Mouse (Mus musculus) kidney, adult 11 months (tissue): Measurements from ENCODE around the gene Dapk2.

Source experiments
- DNase-seq: peaks from one replicate; pipeline ENCODE4 v3.0.0; 2022

Gene Dapk2

DNA sequence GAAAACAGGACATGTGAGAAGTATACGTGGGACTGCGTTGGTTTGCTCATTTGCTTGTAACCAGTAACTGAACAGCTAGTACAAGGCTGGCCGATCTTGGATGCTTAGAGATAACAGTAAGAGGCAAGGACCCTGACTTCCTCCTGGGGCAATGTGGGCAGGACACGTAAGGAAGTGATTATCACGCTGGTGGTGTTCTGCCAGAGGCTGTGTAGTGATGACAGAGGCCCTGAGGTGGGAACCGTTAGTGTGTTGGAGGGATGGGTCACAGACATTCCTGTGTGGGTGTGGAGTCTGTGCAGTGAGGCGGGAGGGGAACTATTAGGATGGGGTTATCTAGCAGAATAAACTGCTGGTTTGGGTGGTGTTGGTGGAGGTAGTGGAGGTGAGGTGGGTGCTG, 81.2 kb downstream of the Dapk2 start:
- DNase-seq, result no peak

DNA sequence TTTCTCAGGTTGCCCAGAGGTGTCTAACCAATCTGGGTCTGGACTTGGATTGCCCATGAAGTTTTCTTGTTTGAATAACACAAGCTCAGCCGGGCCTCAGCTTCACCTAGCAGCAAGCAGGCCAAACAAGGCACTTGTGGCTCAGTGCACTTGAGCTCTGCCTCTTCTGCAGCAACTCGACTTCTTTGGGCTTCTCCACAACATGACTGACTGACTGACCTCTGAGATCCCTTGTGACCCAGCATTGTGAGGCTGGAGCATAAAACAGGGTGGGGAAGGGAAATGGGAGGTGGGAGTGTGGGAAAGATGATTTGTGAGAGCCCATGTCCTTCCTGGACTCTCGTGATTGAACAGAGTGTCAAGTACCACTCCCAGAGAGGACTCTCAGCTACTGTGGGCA, 81.7 kb downstream of the Dapk2 start:
- DNase-seq, result peak; percentile 19

DNA sequence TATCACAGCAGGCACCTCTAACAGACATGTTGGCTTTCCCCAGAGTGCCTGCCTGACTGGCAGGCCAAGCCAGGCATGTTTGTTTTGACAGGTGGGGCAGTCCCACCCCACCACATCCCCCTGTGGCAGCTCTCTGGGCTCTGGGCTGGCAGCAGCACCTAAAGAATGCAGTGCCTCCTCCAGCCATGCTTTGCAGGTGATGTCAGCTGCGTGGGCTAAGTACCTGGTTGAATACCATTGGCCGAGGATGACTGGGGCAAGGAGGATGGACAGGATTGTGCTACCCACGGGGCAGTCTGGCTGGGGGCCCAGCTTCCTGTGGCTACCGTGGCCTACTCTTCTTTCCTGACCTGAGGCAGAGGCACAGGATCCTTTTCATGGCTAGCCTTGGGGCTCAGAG, 82.5 kb downstream of the Dapk2 start:
- DNase-seq, result no peak

DNA sequence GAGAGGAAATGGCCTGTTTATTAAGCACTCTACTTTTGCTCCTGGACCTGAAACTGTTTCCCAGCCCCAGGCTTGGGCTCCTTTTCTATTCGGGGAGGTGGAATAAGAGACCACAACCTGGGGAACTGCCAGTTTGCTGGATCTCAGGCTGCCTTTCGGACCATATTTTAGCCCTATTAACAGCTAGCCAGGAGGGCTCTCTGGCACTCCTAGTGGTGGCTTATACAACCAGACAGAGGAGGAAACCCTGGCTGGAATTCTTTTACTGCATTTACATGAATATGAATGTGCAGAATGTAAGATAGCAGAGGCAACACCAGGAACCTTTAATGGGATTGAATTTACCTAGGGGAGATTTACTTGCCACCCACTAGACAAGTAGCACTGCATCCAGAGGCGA, 83.0 kb downstream of the Dapk2 start:
- DNase-seq, result no peak

DNA sequence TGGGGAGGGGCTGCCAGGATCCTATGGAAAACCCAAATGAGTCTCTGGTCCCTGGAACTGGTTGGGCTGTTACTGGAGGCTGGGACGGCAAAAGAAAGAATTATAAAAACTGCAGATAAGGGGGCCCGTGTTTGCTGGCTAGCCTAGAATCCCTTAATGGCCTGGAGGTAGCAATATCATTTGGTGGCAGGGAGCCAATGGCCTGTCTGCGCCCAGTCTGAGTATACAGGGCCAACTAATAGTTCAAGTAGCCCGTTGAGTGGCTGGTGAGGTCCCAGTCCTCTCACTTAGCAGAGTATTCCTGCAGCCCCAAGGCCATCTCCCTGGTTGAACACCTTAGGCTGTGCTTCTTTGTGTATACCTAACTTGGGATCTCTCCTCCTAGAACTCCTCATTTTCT, 83.7 kb downstream of the Dapk2 start:
- no peak for DNase-seq

DNA sequence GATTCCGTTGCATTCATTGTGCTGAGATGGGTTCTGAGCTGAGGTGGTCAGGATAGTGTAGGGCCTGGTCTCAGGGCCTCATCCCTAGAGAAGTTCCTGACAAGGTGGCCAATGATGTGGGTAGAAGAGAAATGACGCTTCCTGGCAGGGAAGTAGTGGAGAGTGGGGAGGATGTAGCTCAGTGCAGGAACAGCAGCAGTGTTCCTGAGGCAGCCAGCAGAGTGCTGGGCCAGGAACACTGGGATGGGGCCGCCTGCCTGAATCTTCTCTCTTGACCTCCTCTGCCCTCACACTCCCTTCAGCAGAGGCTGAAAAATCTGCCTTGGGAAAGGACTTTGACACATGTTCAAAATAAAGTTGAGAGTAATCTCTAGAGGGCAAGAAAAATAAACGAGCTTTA, 85.2 kb downstream of the Dapk2 start:
- peak; percentile 23 for DNase-seq

DNA sequence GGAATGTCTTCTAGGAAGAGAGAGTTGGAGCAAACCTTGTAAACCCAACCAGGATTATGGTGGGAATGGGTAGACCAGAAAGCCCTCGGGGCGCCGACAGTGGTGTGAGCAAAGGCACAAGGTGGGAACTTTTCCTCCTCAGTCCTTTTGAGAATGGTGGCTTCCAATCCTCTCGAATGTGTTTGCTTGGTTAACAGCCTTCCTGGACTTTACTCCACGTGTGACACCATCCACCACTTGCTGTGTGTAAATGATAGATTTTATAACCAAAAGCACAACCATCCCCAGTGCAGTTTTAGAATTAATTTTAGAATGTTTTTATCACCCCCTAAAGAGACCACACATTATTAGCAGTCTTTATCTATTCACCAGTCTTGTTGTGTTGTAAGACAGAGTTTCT, 86.1 kb downstream of the Dapk2 start:
- DNase-seq, result no peak

DNA sequence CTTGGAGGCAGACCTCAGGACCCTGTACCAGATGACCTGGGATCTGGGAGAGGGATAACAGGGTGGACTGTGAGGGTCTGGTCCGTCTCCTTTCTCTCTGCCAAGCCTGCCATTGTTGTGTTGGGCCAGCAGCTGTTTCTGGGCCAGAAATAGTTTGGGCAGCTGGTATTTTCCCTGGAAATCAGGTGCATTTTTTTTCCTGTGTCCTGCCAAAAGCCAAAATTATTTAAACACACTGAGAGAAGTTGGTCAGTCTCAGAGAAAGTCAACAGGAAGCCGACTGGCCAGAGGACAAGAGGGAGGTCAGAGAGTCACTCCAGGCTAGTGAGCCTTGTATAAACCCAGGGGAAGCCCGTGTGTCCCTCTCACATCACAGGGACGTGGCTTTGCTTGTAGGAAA, 87.7 kb downstream of the Dapk2 start:
- DNase-seq, result peak; percentile 66

DNA sequence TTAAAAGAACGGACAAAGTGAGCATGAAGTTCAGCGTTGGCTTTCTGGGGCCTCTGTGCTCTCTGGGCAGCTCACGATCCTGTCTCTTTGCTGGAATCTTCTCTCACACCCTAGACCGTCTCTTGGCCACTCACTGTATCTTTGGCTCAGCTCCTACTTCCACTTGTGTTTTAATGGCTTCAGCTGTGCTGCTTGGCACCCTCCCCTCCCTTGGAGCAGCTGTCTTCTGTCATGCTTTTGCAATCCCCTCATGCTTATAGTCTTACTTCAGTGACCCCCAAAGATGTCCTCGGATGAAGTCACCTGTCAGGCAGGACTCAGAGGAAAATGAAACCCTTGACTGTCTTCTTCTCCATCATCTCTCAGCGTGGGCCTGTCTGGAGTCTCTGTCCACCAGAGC, 91.3 kb downstream of the Dapk2 start:
- peak; percentile 34 for DNase-seq

DNA sequence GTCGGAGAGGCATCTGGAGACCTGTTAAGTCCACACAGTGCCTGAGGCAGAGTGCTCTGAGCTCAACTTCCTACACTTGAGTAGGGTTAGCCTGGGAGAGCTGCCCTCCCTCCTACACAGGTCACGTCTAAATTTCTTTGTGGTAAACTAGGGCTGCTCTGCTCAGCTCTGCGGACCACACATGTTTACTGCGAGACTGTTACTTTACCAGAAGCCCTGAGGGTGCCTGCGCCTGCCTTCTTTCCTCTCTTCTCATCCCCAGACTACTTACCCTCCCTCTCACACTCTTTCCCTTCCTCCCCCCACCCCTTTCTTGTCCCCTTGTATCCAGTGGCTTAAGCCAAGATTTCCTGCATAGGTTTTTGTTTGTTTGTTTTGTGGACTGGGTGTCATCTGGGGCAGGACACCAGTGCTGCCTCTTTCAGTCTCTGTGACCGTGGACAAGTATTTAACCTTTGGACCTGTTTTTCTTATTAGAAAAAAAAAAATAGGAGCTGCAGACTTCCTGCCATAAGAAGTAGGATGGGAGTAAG, 93.2 kb downstream of the Dapk2 start:
- DNase-seq, result peak; percentile 36

DNA sequence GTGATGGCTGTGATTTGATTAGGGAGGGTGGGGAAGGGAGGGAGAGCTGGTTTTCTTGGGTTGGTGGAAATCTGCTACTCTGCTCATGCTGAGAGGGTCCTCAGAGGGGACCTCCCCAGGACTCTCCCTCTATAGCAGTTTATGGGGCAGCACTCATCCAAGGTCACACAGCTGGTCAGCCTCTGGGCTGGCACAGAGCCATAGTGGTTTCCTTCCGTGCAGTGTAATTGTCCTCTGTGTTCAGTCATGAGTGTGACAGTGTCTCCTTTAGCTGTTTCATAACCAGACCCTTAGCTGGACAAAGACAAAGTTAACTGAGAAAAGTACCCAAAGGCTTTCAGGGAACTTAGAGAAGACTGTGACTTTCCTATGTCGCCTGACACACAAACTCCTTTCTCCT, 103.7 kb downstream of the Dapk2 start:
- peak; percentile 28 for DNase-seq

DNA sequence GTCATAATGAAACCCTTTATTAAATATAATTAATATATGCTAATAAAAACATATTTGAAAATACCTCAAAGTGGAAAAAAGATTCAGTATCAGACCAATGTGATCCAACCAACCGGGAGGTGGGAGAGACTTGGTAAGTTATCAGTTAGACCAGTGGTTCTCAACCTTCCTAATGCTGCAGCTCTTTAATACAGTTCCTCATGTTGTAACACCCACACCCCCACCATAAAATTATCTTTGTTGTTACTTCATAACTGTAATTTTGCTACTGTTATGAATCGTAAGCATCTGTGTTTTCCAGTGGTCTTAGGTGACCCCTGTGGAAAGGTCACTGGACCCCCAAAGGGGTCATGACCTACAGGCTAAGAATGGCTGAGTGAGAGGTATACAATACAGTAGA, 105.7 kb downstream of the Dapk2 start:
- no peak for DNase-seq

DNA sequence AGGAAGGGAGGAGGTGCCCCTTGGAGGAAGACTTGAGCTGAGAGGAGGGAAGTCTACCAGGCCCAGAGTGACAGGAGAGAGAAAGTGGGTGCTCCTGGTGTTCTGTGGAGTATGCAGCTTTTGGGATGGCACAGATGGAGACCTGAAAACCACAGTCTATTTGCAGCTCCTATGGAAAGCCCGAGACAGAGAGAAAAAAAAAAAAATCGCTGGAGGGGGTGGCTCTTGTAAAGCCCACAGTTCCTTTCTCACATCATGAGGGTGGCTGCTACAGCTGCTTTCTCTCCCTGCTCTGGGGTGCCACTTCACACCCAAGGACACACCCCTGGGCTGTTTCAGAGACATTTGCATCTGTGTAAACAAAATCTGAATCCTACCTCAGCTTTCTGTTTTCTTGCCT, 107.6 kb downstream of the Dapk2 start:
- no peak for DNase-seq

DNA sequence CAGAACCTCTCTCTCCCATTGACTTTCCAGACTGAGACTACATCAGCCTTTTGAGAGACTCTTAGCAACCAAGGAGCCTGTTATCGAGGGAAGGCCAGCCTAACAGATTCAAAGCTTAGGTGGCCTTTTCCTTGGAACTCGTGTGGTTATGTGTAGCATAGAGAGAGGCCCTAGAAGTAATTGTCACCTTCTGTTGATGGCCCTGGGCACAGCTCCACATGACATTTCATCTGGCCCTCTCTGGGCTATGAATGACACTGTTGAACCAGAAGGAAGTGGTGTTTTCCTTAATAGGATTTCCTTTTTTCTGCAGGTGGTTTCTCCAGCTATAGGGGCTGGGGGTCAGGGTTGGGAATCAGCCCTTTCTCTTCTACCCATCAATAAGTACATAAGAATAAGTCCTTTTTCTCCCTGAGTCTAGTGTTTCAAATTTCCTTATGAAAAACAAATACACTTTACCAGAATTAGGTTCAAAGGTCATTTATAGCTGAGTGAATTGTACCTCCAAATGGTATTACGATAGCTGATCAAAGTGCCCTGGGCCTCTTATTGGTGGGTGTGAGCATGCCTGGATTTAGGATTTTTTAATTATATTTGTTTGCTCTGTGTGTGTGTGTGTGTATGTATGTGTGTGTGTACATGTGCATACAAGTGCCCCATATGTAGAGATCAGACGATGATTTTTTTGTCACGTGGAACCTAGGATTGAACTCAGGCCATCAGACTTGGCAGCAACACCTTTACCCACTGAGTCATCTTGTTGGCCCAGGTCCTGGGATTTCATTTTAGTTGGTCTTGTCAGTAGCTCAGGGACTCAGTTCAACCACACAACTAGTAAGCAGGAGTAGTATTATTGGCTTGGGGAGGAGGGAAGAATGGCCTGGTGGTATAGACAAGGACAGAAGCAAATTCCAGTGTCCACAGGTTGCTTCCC, 108.5 kb downstream of the Dapk2 start:
- DNase-seq, result no peak

DNA sequence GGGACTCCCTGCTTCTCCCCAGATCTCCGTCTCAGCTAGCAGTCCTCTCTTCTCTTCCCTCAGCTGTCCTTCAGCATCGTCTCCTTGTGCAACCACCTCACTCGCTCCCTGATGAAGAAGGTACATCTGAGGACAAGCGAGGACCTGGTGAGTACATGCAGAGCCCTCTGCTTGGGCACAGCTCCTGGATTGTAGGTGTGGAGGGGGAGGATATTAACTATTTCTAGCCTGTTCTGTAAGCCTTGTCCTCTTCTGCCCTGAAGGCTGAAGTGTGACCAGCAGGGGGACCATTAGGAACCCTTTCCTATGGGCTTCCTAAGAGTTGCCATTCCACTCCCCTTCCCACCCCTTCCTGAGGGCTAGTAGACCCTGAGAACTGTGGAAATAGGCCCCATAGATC, 110.8 kb downstream of the Dapk2 start:
- no peak for DNase-seq

DNA sequence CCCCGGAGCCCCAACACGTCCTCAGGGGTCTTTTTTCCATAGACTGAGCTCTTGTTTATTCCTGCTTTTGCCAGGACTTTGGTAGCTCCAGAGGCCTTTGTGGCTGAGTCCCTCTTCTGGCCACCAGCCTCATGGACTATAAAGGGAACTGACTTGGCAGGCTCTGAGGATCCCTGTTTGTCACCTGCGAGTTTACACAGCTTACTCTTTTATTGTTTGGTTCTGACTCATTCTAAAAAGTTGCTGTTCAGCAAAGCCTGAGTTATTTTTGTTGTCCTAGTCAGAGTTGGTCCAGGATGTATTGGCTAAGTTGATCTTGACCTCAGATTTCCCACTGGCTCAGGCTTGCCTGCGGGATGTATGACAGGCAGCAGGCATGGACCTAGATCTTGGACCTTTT, 112.0 kb downstream of the Dapk2 start:
- peak; percentile 23 for DNase-seq

DNA sequence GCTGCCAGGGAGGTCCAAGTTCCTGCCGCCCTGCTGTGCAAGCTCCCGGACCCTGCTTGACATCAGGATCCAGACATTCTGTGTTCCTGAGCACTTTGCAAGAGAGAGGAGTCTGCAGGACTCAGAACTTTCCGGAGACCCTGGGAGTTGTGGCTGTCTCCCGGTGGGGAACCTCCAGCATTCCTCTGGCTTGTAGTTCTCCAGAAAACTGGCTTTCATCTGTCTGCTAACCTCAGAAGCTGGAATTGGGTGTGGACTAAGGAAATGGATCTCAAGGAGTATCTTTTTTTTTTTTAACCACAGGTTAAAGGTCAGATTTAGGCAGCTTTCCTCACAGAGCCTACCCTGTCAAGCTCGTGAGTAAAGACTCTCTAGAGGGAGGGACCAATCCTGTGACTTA, 113.7 kb downstream of the Dapk2 start:
- DNase-seq, result no peak

DNA sequence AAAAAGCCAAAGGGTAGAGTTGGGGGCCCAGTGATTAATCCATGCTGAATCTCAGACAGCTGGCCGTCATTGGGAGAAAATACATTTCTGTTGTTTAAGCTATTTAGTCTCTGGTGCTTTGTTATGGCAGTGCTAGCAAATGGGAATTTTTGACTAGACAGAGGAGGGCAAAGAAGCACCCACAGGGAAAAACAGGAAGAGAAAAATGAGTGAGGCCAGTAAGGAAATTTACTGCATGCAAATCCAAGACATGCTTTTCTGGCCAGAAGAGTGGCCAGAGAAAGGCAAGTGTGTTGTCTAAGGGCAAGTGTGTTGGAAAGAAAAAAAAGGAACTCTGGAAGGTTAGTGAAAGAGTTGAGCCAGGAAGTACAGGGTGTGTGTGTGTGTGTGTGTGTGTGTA, 115.6 kb downstream of the Dapk2 start:
- no peak for DNase-seq

DNA sequence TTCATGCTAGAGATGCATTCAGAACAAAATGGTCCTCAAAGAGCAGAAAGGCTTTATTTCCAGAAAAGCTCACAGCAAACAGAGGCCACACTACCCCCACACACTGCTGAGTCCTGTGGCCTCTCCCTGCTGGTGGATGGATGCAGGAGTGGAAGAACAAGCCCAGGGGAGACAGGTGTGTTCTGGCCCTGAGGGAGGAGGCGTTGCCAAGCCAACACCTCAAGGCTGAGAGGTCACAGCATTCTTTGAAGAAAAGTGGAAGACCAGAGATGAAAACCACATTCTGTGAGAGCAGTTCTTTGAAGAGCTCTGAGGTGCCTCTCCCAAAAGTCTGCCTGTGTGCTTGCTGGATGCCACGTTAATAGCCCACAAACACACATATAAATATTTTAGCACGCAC, 116.6 kb downstream of the Dapk2 start:
- DNase-seq, result no peak

DNA sequence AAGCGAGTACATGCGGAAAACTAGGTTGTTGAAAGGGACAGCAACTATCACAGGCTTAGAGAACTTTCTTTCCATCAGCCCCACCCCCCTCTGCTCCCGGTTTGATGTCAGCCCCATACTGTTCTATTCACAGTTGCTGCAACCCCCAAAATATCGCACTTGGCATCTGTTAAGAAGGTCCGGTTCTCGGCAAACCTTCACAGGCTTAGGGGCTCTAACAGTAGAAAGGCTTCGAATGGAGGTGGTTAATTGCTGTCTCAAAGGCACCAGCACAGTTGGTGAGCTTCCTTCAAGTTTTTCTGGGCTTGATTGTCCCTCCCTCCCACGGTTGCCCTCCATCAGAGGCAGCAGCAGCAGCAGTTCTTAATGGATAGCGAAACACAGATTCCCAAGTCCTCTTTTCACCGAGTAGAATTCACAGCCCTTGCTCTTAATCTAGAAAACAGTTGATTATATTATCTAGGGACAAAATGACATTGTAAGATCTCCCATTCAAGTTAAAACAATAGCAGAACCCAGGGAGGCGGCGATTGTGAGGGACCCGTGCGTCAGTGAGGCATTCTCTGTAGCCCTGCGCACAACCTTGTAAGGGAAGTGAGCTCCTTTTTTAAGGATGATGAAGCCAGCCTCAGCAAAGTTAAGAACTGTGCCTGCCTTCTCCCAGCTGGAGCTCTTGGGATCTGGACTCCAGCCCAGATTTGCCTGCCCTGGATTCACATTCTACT, 117.4 kb downstream of the Dapk2 start:
- DNase-seq, result peak; percentile 24

DNA sequence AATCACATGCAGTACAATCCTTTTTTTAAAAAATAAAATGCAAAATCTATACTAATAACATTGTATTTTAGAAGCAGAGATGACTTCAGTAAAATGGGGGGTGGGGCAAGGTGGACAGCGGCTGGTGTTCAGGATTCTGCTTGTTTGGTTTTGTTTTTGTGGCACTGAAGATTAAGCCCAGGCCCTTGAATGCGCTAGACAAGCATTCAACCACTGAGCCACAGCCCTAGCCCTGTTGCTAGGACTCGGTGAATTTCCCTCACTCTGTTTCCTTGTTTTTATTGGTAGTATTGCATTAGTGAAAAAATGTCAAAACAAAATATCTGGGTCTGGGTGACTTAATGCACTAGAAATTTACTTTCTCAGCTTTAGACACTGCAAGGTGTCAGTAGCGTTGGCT, 118.0 kb downstream of the Dapk2 start:
- no peak for DNase-seq

DNA sequence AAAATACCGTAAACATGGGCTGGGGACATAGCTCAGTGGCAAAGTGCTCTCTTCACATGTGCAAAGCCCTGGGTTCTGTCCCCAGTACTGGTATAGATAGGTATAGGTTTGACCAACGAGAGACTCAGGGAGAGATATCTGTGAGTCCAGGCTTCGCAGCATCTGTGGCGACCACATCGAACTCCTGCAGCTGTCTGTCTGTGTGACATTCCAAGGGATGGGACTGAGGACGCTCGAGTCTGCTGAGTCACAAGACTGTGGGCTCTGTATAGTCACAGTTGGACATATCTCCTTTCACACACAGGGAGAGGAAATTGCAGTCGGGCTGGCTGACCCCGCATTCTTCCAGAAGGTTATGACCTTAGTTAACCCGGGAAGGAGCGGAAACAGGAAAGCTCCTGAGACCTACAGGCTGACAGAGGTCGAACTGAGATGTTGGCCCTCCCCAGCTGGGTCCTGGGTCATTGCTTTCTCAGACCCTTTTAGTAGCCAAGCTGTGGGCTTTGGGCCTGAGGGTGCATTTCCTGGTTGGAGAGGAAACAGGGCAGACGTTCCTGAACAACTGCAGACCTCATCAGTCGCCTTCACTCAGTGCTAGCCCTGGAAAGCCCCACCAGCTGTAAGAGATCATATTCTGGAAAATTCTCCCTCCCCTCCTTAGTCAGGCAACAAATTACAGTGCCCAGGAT, 118.8 kb downstream of the Dapk2 start:
- peak; percentile 91 for DNase-seq

DNA sequence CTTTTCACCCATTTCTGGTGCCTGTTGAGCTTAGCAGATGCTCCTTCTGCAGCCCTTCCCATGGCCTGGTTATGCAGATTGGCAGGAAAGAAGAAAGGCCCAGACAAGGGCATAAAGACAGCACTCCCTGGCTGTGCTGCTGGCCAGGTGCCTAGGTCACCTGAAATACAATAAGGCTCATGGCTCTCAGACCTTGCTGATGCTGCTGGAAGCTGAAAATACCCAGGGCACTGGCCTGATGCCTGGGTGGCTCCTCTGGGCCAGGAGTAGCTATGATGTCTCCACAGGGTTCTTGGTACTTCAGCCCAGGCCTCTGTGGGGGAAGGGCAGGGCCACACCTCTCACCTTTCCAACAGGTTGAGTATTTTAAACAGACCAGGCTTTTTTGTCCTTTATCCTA, 121.6 kb downstream of the Dapk2 start:
- DNase-seq, result no peak

DNA sequence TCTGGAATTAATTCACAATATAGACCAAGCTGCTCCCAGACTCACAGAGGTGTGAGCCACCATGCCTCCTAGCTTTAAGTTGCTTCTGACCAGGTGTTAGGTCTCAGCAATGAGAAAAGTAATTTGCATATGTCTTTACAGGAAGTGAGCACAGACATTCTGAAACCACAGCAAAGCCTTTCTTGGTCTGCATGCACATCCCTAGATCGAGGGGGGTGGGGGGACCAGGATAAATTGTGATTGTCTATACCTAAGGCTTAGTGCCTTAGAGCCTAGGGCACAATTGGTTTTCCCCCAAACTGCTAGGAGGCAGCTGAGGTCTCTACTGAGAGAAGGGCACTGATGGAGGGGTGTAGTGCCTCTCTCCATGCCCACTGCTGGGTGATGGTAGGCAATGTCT, 122.5 kb downstream of the Dapk2 start:
- no peak for DNase-seq
